Mouse (Mus musculus): Measurements from ENCODE around the gene Clpx. TPM values are rescaled to one million over a fixed set of nuclear protein-coding genes. Genes with fewer than 3 reads are reported as not detected.

Clpx gene
- total and polyA plus RNA-seq, 3 experiments: 32.4 to 38.8 TPM; not detected in 1

DNA sequence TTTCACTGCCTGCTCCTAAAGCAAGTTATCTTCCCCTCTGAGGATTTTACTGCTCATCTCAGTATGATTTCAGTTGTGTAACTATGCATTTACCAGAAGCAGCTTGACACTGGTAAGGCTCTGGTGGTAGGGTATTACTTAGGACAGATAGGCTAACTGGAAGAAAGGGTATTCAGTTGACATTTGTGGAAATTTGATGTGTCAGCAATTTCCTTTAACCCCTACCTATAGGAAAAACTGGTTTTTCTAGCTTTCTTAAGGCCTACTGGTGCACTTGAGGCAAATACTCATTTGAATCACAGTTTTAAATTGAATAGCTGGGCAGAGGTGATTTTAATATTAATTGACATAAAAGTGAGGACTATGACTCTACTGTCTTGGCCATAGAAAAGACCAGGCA lies 31.9 kb downstream of the Clpx start:
- Histone ChIP-seq H3K27ac (ENCODE audit: control insufficient read depth, low read depth, low read length) (no peak overlapping the region), H3K27me3 (ENCODE audit: control insufficient read depth in 1 of 2, insufficient read depth in 2 of 2, low read length in 2 of 2) (no peaks in the 10 kb centered on the region), H3K4me1 (ENCODE audit: control insufficient read depth in 1 of 2, insufficient read depth in 2 of 2, low read length in 2 of 2) (peaks cover 0 to 3% of the 10 kb centered on the region in 2 experiments; a peak in 2 of 4 replicates), H3K4me3 (ENCODE audit: control insufficient read depth in 1 of 2, insufficient read depth in 1 of 2, low read depth in 2 of 2, low read length in 2 of 2) (no peak overlapping the region), H3K9ac (ENCODE audit: control insufficient read depth, low read depth, low read length, poor library complexity, severe bottlenecking) (no peak overlapping the region), H3K36me3 (ENCODE audit: control insufficient read depth in 1 of 2, insufficient read depth in 2 of 2, low read length in 2 of 2) (peaks cover 4 to 28% of the 10 kb centered on the region in 2 experiments), H3K79me2 (ENCODE audit: control insufficient read depth, insufficient read depth, low read length, poor library complexity) (no peaks in the 10 kb centered on the region), H3K9me3 (replicated peaks; ENCODE audit: insufficient read depth, low read length) (no peaks in the 10 kb centered on the region)
- DNase-seq (ENCODE audit: low read depth, low spot score): no peak
- no peak for TF ChIP-seq USF1 (IDR thresholded peaks at IDR 0.05; ENCODE audit: low read depth, low read length)
- TF ChIP-seq MAFK (IDR thresholded peaks at IDR 0.05; ENCODE audit: borderline replicate concordance, low read depth, low read length): peak; percentile 81; the same call in 1 of the 2 replicates

DNA sequence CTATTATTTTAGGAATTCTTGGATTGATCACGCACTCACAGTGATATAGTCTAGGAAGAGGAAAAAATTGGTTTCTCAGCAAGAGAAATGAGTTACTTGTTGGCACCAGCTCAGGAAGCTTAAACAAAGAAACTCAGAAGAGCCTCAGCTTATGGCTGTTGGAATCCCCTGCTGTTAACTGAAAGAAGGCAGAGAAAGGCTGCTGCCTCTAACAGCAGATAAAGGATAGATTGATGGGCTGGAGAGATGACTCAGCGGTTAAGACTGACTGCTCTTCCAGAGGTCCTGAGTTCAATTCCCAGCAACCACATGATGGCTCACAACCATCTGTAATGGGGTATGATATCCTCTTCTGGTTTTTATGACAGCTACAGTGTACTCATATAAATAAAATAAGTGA lies 33.3 kb downstream of the Clpx start:
- TF ChIP-seq GABPA (IDR thresholded peaks at IDR 0.05; ENCODE audit: low read depth, low read length) (0 out of 2 replicates have a peak, but pooled peaks have one; percentile 18), JUND (IDR thresholded peaks at IDR 0.05; ENCODE audit: low read depth, low read length) (no peak), MEF2A (IDR thresholded peaks at IDR 0.05; ENCODE audit: extremely low read depth, insufficient replicate concordance, low read depth, low read length, poor library complexity, severe bottlenecking) (no peak), TCF12 (IDR thresholded peaks at IDR 0.05; ENCODE audit: low read depth, low read length) (no peak), NRF1 (IDR thresholded peaks at IDR 0.05; ENCODE audit: insufficient read depth, low read depth, low read length, poor library complexity, severe bottlenecking) (no peak), ETS1 (IDR thresholded peaks at IDR 0.05; ENCODE audit: low read depth, low read length) (peak; percentile 14; the same call in 1 of the 2 replicates), RAD21 (IDR thresholded peaks at IDR 0.05; ENCODE audit: low read depth, low read length) (no peak), ELF1 (IDR thresholded peaks at IDR 0.05; ENCODE audit: low read depth, low read length) (no peak), EP300 (IDR thresholded peaks at IDR 0.05; ENCODE audit: low read depth in 1 of 2, low read length in 2 of 2) (0 out of 4 replicates have a peak, but pooled peaks of 1 of the 2 experiments have one; percentile 22), ZC3H11A (IDR thresholded peaks at IDR 0.05; ENCODE audit: low read depth, low read length) (no peak)
- Histone ChIP-seq H3K27ac (ENCODE audit: control insufficient read depth, low read depth, low read length) (no peak overlapping the region), H3K79me2 (ENCODE audit: control insufficient read depth, insufficient read depth, low read length, poor library complexity) (no peaks in the 10 kb centered on the region), H3K27me3 (ENCODE audit: control insufficient read depth in 1 of 2, insufficient read depth in 2 of 2, low read length in 2 of 2) (no peaks in the 10 kb centered on the region), H3K4me1 (ENCODE audit: control insufficient read depth in 1 of 2, insufficient read depth in 2 of 2, low read length in 2 of 2) (peaks cover 0 to 3% of the 10 kb centered on the region in 2 experiments; a peak in 2 of 4 replicates), H3K4me3 (ENCODE audit: control insufficient read depth in 1 of 2, insufficient read depth in 1 of 2, low read depth in 2 of 2, low read length in 2 of 2) (no peak overlapping the region), H3K9ac (ENCODE audit: control insufficient read depth, low read depth, low read length, poor library complexity, severe bottlenecking) (no peak overlapping the region), H3K9me3 (replicated peaks; ENCODE audit: insufficient read depth, low read length) (no peaks in the 10 kb centered on the region), H3K36me3 (ENCODE audit: control insufficient read depth in 1 of 2, insufficient read depth in 2 of 2, low read length in 2 of 2) (peaks cover 4 to 26% of the 10 kb centered on the region in 2 experiments)
- DNase-seq (ENCODE audit: low read depth, low spot score): peak; percentile 53

DNA sequence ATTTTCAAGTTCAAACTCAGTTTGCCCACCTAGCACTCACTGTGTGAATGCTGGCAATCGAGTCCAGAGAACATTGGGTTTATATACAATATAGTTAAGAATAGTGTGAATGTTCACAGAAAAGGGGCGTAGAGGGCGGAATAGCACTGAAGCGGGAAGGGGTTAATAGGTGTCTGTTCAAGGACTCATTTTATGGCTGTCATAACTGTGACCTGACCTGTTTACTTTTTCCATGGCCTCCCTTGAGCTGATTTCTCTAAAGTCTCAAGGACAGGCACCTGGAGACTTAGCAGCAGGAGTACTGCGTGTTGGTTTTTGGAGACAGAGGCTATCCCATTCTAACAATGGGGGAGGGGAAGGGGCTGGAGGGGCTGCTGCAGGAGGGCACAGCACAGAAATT lies 39.9 kb downstream of the Clpx start:
- Histone ChIP-seq H3K9me3 (replicated peaks; ENCODE audit: insufficient read depth, low read length) (no peaks in the 10 kb centered on the region), H3K79me2 (ENCODE audit: control insufficient read depth, insufficient read depth, low read length, poor library complexity) (no peaks in the 10 kb centered on the region), H3K36me3 (ENCODE audit: control insufficient read depth in 1 of 2, insufficient read depth in 2 of 2, low read length in 2 of 2) (peaks cover 0 to 4% of the 10 kb centered on the region in 2 experiments; a peak in 2 of 4 replicates), H3K4me3 (ENCODE audit: control insufficient read depth in 1 of 2, insufficient read depth in 1 of 2, low read depth in 2 of 2, low read length in 2 of 2) (no peak overlapping the region), H3K4me1 (ENCODE audit: control insufficient read depth in 1 of 2, insufficient read depth in 2 of 2, low read length in 2 of 2) (no peaks in the 10 kb centered on the region), H3K27ac (ENCODE audit: control insufficient read depth, low read depth, low read length) (no peak overlapping the region), H3K27me3 (ENCODE audit: control insufficient read depth in 1 of 2, insufficient read depth in 2 of 2, low read length in 2 of 2) (no peaks in the 10 kb centered on the region), H3K9ac (ENCODE audit: control insufficient read depth, low read depth, low read length, poor library complexity, severe bottlenecking) (no peak overlapping the region)
- no peak for DNase-seq (ENCODE audit: low read depth, low spot score)
- TF ChIP-seq MAFK (IDR thresholded peaks at IDR 0.05; ENCODE audit: borderline replicate concordance, low read depth, low read length) (no peak), MXI1 (IDR thresholded peaks at IDR 0.05; ENCODE audit: low read depth, low read length) (no peak), HCFC1 (IDR thresholded peaks at IDR 0.05; ENCODE audit: low read depth, low read length) (no peak), BHLHE40 (IDR thresholded peaks at IDR 0.05; ENCODE audit: borderline replicate concordance, low read depth, low read length) (no peak), SMC3 (IDR thresholded peaks at IDR 0.05; ENCODE audit: low read depth, low read length) (no peak), TCF12 (IDR thresholded peaks at IDR 0.05; ENCODE audit: low read depth, low read length) (no peak), KAT2A (conservative IDR thresholded peaks at IDR 0.05; ENCODE audit: low read depth, low read length) (no peak), CTCF (IDR thresholded peaks at IDR 0.05 in 2 of 3, conservative IDR thresholded peaks at IDR 0.05 in 1 of 3; ENCODE audit: control insufficient read depth in 1 of 3, insufficient read depth in 1 of 3, low read depth in 2 of 3, low read length in 3 of 3, poor library complexity in 1 of 3, severe bottlenecking in 1 of 3) (no peak), MEF2A (IDR thresholded peaks at IDR 0.05; ENCODE audit: extremely low read depth, insufficient replicate concordance, low read depth, low read length, poor library complexity, severe bottlenecking) (no peak), MYC (IDR thresholded peaks at IDR 0.05; ENCODE audit: low read depth, low read length) (no peak), GABPA (IDR thresholded peaks at IDR 0.05; ENCODE audit: low read depth, low read length) (no peak), TBP (IDR thresholded peaks at IDR 0.05; ENCODE audit: low read depth, low read length) (no peak), RCOR1 (IDR thresholded peaks at IDR 0.05; ENCODE audit: low read depth, low read length) (no peak), E2F4 (IDR thresholded peaks at IDR 0.05; ENCODE audit: borderline replicate concordance, low read depth, low read length) (no peak), MAZ (IDR thresholded peaks at IDR 0.05; ENCODE audit: low read depth, low read length) (no peak), POLR2AphosphoS5 (IDR thresholded peaks at IDR 0.05; ENCODE audit: borderline replicate concordance, low read depth, low read length) (no peak), SIN3A (IDR thresholded peaks at IDR 0.05; ENCODE audit: low read length) (no peak)
